Mouse (Mus musculus): ENCODE data around the gene C77080. TPM values are rescaled to one million over a fixed set of nuclear protein-coding genes. Genes with fewer than 3 reads are reported as not detected.

The C77080 gene
- total RNA-seq, 2 experiments from 2014 or later = 3.3 to 6.1 TPM

DNA sequence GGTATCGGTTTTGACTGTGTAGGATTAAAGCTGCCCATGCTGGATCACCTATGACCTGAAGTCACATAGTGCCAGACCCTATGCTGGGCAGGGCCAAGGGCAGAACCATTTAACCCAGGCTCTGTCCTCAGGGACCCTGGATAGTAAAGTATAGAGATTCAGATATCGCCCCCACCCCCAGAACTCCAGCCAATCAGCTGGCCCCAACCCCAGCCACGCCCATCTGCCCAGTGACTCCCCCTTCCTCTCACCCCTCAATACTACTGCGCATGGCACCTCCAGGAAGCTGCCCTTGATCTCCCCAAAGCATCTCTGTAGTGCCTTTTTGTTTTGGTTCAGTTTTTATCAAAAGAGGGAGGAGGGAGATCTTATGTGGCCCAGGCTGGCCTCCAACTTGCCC is 18.4 kb downstream of the C77080 start:
- intact Hi-C loops (cut with DNase I) = no loop called here
- no peak for DNase-seq (ENCODE audit: low spot score)

DNA sequence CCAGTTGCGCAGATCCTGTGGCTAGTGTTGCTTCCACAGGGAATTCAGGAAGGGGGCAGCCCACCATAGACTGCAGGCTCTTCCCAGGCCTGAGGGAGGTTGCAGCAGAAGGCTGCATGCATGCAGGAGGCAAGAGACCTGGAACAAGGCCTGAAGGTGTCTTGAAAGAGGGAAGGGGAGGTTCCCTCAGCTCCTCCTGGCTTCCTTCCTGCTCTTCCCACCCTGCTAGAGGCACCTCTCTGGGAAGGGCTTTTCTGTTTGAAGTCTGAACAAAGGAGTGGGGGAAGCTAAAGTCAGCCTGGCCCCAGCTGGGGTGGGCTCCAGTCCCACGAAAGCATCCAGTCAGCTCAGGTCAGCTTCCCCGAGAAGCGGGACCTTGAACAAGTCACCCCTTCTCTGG is 18.9 kb downstream of the C77080 start:
- DNase-seq (ENCODE audit: low spot score) = no peak
- intact Hi-C loops (cut with DNase I) = no loop called here

- no peak for DNase-seq (ENCODE audit: low spot score)
- intact Hi-C loops (cut with DNase I) = no loop called here
Observed at GRCm38 (mm10) chr4:129241898-129242297, 19.3 kb downstream of the C77080 start.

DNA sequence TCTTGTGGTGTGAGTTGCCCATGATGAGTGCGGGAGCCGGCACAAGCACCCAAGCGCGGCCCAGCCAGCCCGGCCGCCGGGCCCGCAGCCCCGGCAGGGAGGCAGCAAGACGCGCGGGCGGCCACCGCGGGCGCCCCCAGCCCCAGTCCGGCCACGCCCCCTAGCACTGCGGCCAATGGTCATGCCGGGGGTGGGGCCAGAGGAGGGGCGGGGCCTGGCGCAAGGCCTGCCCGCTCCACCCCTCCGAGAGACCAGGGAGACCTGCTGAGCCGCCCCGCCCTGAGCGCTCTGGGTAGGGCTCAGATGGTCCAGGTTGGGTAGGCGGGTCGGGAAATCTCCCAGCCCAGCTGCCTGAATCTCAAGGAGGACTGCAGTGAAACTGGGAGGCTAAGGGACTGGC is 22.1 kb downstream of the C77080 start:
- DNase-seq (ENCODE audit: low spot score) = no peak
- intact Hi-C loops (cut with DNase I) = no loop called here

DNA sequence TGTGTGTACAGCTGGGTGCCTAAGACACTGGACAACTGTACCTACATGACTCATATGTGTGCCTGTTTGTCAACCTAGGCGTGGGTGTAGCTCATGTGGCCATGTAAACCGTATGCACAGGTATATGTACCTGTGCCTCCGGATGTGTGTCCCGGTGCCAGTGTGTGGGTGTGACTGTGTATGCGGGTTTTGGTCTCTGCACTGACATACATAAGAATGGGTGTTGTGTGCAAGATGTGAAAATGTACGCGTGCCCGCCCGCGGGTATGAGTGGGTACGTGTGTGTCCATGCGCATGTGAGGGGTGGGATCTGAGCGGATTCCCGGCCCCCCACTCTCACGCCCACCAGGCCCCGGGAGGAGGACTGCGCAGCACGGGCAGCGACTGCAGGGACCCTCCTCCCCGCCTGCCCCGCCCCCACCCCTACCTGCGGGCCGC is 22.6 kb downstream of the C77080 start:
- intact Hi-C loops (cut with DNase I) = no loop called here
- DNase-seq (ENCODE audit: low spot score) = no peak

DNA sequence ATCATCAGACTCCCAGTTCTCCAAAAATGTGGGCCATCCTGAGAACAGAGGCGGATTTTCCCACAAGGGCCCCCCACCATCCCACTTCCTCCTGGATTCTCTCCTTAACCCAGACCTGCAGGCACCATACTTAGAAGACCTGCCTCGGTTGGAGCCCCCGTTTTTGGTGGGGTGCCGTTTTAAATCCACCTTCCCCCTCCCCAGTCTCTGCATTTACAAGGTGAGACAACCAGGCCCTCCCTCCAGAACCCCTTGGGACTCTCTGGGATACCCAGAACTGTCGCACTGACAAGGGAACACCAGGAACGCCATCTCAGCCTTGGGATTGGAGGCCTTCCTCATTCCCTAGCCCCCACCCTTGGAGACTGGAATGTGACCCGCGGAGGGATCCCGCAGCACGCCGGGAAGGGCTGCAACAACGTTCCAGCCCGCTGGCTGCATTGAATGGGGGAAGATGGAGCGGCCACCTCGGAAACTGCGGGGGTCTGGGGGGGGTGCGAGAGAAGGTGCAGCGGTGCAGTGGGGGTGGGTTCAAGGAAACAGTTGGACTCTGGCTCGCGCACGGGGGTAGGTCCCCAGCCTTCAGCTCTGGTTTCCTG is 23.3 kb downstream of the C77080 start:
- DNase-seq (ENCODE audit: low spot score) = no peak
- intact Hi-C loops (cut with DNase I) = no loop called here

DNA sequence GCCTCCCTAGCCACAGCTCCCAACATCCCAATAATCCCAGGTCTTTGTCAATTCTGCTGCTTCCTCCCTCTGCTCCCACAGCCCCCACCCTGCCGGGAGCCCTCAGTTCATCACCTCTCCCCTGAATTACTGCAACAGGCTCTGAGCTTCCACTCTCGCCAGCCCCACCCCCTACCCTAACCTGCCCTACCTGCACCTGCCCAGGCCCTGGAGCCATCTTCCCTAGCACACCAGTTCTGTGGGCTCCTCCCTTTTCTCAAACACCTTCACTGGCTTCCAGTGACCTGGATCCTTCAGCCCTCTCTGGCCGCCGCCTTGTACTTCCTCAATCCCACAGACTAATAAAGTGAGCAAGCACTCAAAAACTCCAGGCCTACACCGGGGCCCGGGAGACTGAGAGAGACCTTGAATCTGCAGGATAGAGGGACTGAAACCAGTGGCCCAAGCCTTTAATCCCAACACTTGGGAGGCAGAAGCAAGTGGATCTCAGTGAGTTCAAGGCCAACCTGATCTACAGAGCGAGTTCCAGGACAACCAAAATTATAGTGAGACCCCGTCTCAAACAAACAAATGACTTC is 24.9 kb downstream of the C77080 start:
- intact Hi-C loops (cut with DNase I) = no loop called here
- DNase-seq (ENCODE audit: low spot score) = no peak

DNA sequence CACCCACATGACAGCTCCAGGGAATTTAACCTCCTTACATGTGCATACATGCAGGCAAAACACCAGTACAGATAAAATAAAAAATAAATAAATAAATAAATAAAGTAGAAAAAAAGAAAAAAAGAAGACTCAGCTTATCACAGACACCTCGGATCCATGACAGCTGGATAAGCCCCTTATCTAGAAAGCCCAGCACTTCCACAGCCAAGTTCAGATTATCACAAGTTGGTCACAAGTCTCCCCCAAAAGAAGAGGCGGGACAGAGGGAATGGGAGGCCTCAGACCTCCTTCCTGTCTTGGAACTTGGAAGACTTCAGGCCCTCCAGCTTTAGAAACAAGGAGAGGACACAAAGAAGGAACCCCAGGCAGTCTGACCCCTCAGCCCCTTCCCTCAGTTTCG is 26.1 kb downstream of the C77080 start:
- DNase-seq (ENCODE audit: low spot score) = no peak
- intact Hi-C loops (cut with DNase I) = no loop called here

DNA sequence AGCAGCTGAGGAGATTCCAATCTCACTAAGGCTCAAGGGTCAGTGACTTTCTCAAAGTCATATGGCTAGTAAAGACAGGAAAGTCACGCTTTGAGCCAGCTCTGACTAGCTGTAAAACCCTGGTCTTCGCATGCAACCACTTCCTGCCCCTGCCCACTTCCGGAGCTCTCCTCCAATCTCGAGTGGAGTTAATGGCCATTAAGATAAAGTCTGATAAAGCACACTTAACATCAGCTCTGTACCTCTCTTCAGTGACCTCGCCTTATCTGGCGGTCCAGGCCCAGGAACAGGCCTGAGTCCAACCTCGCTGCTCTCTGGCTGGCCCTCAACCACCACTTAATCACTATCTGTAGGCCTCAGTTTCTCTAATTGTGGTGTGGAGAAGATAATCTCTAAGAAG is 26.7 kb downstream of the C77080 start:
- intact Hi-C loops (cut with DNase I) = no loop called here
- no peak for DNase-seq (ENCODE audit: low spot score)

GRCm38 (mm10) chr4:129232561-129233360 is 28.4 kb downstream of the C77080 start:
- intact Hi-C loops (cut with DNase I) = no loop called here
- DNase-seq (ENCODE audit: low spot score) = no peak

GRCm38 (mm10) chr4:129231594-129232450 is 29.4 kb downstream of the C77080 start:
- intact Hi-C loops (cut with DNase I) = no loop called here
- no peak for DNase-seq (ENCODE audit: low spot score)

DNA sequence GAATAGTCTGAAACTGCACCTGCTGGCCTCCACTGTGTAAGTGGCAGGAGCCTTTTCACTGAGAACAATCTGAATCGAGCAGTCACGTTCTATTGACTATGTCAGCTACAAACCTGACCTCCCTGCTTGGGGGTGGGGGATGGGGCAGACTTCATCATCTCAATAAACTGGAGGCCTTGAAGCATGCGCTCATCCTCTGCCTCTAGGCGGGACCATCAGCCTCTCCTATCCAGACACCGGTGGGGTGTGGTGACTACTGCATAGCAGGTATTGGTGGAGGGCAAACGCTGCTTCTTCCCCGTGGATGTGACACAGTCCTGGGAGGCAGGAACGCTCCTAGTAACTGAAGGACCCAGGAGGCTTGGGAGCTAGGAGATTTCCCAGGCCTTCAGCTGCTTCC is 30.3 kb downstream of the C77080 start:
- intact Hi-C loops (cut with DNase I) = no loop called here
- DNase-seq (ENCODE audit: low spot score) = no peak

- DNase-seq (ENCODE audit: low spot score) = no peak
- intact Hi-C loops (cut with DNase I) = no loop called here
Observed at GRCm38 (mm10) chr4:129227985-129228381, 33.2 kb downstream of the C77080 start.

GRCm38 (mm10) chr4:129227170-129227984 is 33.8 kb downstream of the C77080 start:
- DNase-seq (ENCODE audit: low spot score) = no peak
- intact Hi-C loops (cut with DNase I) = no loop called here

DNA sequence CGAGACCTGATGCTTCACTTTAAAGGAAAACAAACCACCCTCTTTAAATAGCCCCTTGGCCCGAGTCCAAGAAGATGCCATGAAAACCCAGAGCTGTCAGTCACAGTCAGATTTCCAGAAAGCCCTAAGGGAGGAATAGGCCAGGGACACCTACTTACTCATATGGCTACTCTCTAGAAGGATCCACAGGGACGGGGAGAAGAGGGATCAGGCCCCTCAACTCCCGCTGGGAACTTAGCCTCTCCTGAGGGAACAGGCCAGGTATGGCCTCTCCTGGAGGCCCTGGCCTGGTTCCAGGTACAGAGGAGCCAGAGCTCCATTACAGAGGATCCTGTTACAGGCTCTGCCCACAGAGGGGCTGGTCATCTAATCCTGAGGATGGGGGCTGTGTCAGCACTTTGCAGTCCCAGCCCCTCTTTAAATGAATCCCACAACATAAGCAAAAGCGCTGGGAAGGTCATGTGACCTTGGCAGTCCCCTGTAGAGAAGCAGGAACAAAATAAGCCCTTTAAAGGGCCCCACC is 34.7 kb downstream of the C77080 start:
- no peak for DNase-seq (ENCODE audit: low spot score)
- intact Hi-C loops (cut with DNase I) = no loop called here

DNA sequence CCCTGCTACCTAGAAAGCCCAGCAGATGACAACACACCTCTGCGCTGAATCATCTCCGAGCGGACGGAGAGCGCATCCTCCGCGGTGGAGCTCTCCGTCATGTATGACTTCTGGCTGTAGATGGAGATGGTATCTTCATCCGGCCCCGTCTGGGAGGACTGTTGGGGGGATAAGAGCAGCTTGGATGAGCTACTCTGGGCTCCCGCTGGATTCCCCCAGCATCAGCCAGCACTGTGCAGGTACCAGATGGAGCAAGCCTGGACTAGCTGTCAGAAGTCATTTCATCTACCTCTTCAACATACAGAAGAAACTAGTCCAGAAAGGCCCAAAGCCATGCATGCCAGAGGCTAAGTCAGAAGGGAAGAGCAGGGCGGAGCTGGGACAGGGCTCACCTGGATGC is 35.9 kb downstream of the C77080 start:
- DNase-seq (ENCODE audit: low spot score) = no peak
- intact Hi-C loops (cut with DNase I) = no loop called here

GRCm38 (mm10) chr4:129223421-129224281 is 37.6 kb downstream of the C77080 start:
- intact Hi-C loops (cut with DNase I) = no loop called here
- no peak for DNase-seq (ENCODE audit: low spot score)
